12 mouse cellular contexts compared by ENCODE assay signal in genomic region chr9:110895994-110896393, GRCm38 (mm10). TPM values are rescaled to one million over a fixed set of nuclear protein-coding genes. Genes with fewer than 3 reads are reported as not detected.
A peak's percentile ranks its signal among the peaks of the same experiment; 100 is the strongest.
DNase-seq lines count a peak whose midpoint lies in the region; ATAC-seq and TF ChIP-seq lines count a peak whose summit lies in the region.
"Had no signal": no experiment of that assay in that cellular context is flagged by ENCODE, and none has a peak within 500 bp of the region (broad histone marks: within the 10 kb centered on the region; RNA-seq: fewer than 3 reads in every experiment).

No protein-coding gene starts in this region.

- no peaks in the 10 kb centered on the region for H3K36me3 ChIP-seq in heart, embryonic 15.5 days
- peaks cover 9% of the 10 kb centered on the region; the same call in 1 of the 2 replicates for H3K36me3 ChIP-seq in thymus, adult 2 months (ENCODE audit: control insufficient read depth, insufficient read depth, low read length)
- H3K36me3 ChIP-seq in hindbrain, embryonic 15.5 days = no peaks in the 10 kb centered on the region
- no peaks in the 10 kb centered on the region for H3K36me3 ChIP-seq in neural tube, embryonic 15.5 days
- 0 out of 2 replicates have a peak, but pooled peaks cover 4% of the 10 kb centered on the region for H3K36me3 ChIP-seq in lung, postnatal 0 days (ENCODE audit: insufficient read depth, low read length)

- no peak for TF ChIP-seq POLR2A in thymus, adult 2 months (IDR thresholded peaks at IDR 0.05; ENCODE audit: control insufficient read depth, extremely low read depth, insufficient read depth, low read length, poor library complexity)

- ATAC-seq in heart, embryonic 15.5 days (replicated peaks; ENCODE audit: insufficient number of reproducible peaks, insufficient read depth, low FRiP score, low read depth) = no peak
- ATAC-seq in hindbrain, embryonic 15.5 days (ENCODE audit: low FRiP score, low read depth) = no peak
- ATAC-seq in neural tube, embryonic 15.5 days (ENCODE audit: low FRiP score) = peak; percentile 68; the same call in 1 of the 2 replicates
- no peak for ATAC-seq in lung, postnatal 0 days

- peaks cover 12% of the 10 kb centered on the region for H3K4me1 ChIP-seq in heart, embryonic 15.5 days (replicated peaks)
- peaks cover 87% of the 10 kb centered on the region for H3K4me1 ChIP-seq in thymus, adult 2 months (replicated peaks; ENCODE audit: control insufficient read depth, insufficient read depth, low read length)
- 0 out of 2 replicates have a peak, but pooled peaks cover 8% of the 10 kb centered on the region for H3K4me1 ChIP-seq in hindbrain, embryonic 15.5 days (replicated peaks)
- H3K4me1 ChIP-seq in neural tube, embryonic 15.5 days = peaks cover 12% of the 10 kb centered on the region
- no peaks in the 10 kb centered on the region; the same call in 1 of the 2 replicates for H3K4me1 ChIP-seq in lung, postnatal 0 days (ENCODE audit: insufficient read depth, low read depth, low read length)

- intact Hi-C loops in heart, postnatal 25 days (cut with DNase I) = no loop called here

- H3K4me2 ChIP-seq in heart, embryonic 15.5 days = peak overlapping the region; percentile 10; the same call in 1 of the 2 replicates
- H3K4me2 ChIP-seq in hindbrain, embryonic 15.5 days = 0 out of 2 replicates have a peak overlapping the region, but pooled peaks have one; percentile 9
- H3K4me2 ChIP-seq in neural tube, embryonic 15.5 days = peak overlapping the region; percentile 39
- H3K4me2 ChIP-seq in lung, postnatal 0 days (replicated peaks; ENCODE audit: low read depth, low read length) = no peak overlapping the region

- 28% methylated on average over 7 of the region's 7 CpGs for WGBS in heart, embryonic 15.5 days
- WGBS in thymus, adult 2 months = 52% methylated on average over 7 of the region's 7 CpGs
- 19% methylated on average over 7 of the region's 7 CpGs for WGBS in hindbrain, embryonic 15.5 days
- 10% methylated on average over 7 of the region's 7 CpGs for WGBS in neural tube, embryonic 15.5 days
- 40% methylated on average over 7 of the region's 7 CpGs for WGBS in lung, postnatal 0 days

- H3K9ac ChIP-seq in heart, embryonic 15.5 days = no peak overlapping the region
- H3K9ac ChIP-seq in hindbrain, embryonic 15.5 days = no peak overlapping the region
- H3K9ac ChIP-seq in neural tube, embryonic 15.5 days (replicated peaks) = no peak overlapping the region
- no peak overlapping the region for H3K9ac ChIP-seq in lung, postnatal 0 days (replicated peaks; ENCODE audit: low read depth)

- no peaks in the 10 kb centered on the region for H3K9me3 ChIP-seq in heart, embryonic 15.5 days (replicated peaks)
- H3K9me3 ChIP-seq in hindbrain, embryonic 15.5 days = no peaks in the 10 kb centered on the region
- no peaks in the 10 kb centered on the region for H3K9me3 ChIP-seq in neural tube, embryonic 15.5 days (replicated peaks)
- H3K9me3 ChIP-seq in lung, postnatal 0 days (ENCODE audit: low read length) = no peaks in the 10 kb centered on the region

- no peak for TF ChIP-seq CTCF in thymus, adult 2 months (IDR thresholded peaks at IDR 0.05; ENCODE audit: borderline replicate concordance, control insufficient read depth, extremely low read depth, insufficient read depth, low read length, poor library complexity)
- no peak for TF ChIP-seq CTCF in lung, postnatal 0 days (IDR thresholded peaks at IDR 0.05)

- no peak for DNase-seq in heart, postnatal 25 days (ENCODE audit: low spot score)
- no peak for DNase-seq in thymus, adult 2 months
- no peak for DNase-seq in thymus, postnatal 0 days (ENCODE audit: low spot score)
- DNase-seq in MN1 (ENCODE audit: low spot score) = no peak
- no peak for DNase-seq in lung, postnatal 0 days (ENCODE audit: low spot score)
- DNase-seq: cerebellum, adult 11 months had no signal

- H3K27ac ChIP-seq in heart, embryonic 15.5 days = no peak overlapping the region
- H3K27ac ChIP-seq in thymus, adult 2 months (ENCODE audit: control insufficient read depth, insufficient read depth, low read length) = peak overlapping the region; percentile 96
- no peak overlapping the region for H3K27ac ChIP-seq in hindbrain, embryonic 15.5 days (replicated peaks)
- no peak overlapping the region for H3K27ac ChIP-seq in neural tube, embryonic 15.5 days (replicated peaks)
- H3K27ac ChIP-seq in lung, postnatal 0 days (ENCODE audit: low read length) = no peak overlapping the region

- no peaks in the 10 kb centered on the region; the same call in 1 of the 2 replicates for H3K27me3 ChIP-seq in heart, embryonic 15.5 days
- no peaks in the 10 kb centered on the region for H3K27me3 ChIP-seq in thymus, adult 2 months (ENCODE audit: control insufficient read depth, insufficient read depth, low read length)
- no peaks in the 10 kb centered on the region for H3K27me3 ChIP-seq in hindbrain, embryonic 15.5 days
- H3K27me3 ChIP-seq in neural tube, embryonic 15.5 days (replicated peaks) = no peaks in the 10 kb centered on the region
- no peaks in the 10 kb centered on the region for H3K27me3 ChIP-seq in lung, postnatal 0 days (replicated peaks; ENCODE audit: insufficient read depth, low read length)

- TF ChIP-seq EP300 in lung, postnatal 0 days (IDR thresholded peaks at IDR 0.05) = no peak

- H3K4me3 ChIP-seq in heart, embryonic 15.5 days = no peak overlapping the region
- peak overlapping the region; percentile 22 for H3K4me3 ChIP-seq in thymus, adult 2 months (ENCODE audit: control insufficient read depth, insufficient read depth, low read length)
- no peak overlapping the region for H3K4me3 ChIP-seq in hindbrain, embryonic 15.5 days
- H3K4me3 ChIP-seq in neural tube, embryonic 15.5 days (replicated peaks) = no peak overlapping the region
- H3K4me3 ChIP-seq in lung, postnatal 0 days (ENCODE audit: low read depth, low read length) = no peak overlapping the region

RNA-seq across cellular contexts. Expression of gene Tmie, which starts 16.1 kb away (rescaled TPM):
- polyA plus RNA-seq in heart, embryonic 15.5 days (2015; fragmentation: Nextera tagmentation; extraction: Ambion mirVana) = 0.74 and 1.2 TPM in 2 replicates
- total RNA-seq in heart, postnatal 25 days (2021) = 1 to 10 TPM; 1.2 to 1.3 TPM
- polyA plus RNA-seq in thymus, adult 2 months (2012; rRNA removed) = 11.3 and 12.3 TPM in 2 replicates
- polyA plus RNA-seq in thymus, postnatal 0 days (2015; fragmentation: Nextera tagmentation; extraction: Ambion mirVana) = 6.2 and 7.1 TPM in 2 replicates
- 4.2 and 4.7 TPM in 2 replicates for polyA plus RNA-seq in hindbrain, embryonic 15.5 days (2015; fragmentation: Nextera tagmentation; extraction: Ambion mirVana)
- polyA plus RNA-seq in neural tube, embryonic 15.5 days (2015; fragmentation: Nextera tagmentation; extraction: Ambion mirVana) = 5.9 and 7.2 TPM in 2 replicates
- 3.6 and 4.0 TPM in 2 replicates for polyA plus RNA-seq in lung, postnatal 0 days (2015; fragmentation: Nextera tagmentation; extraction: Ambion mirVana)
- total RNA-seq: granulocyte monocyte progenitor cell, adult 5-6 weeks had no signal

RNA-seq across cellular contexts. Expression of gene Als2cl, which starts 16.3 kb away (rescaled TPM):
- polyA plus RNA-seq in heart, embryonic 15.5 days (2015; fragmentation: Nextera tagmentation; extraction: Ambion mirVana) = 1.7 and 3.2 TPM in 2 replicates
- 10 to 100 TPM in 1 of 2 experiments, 1 to 10 TPM in 1; 9.7 to 15.0 TPM for total RNA-seq in heart, postnatal 25 days (2021)
- 142 and 145 TPM in 2 replicates for polyA plus RNA-seq in thymus, adult 2 months (2012; rRNA removed)
- polyA plus RNA-seq in thymus, postnatal 0 days (2015; fragmentation: Nextera tagmentation; extraction: Ambion mirVana) = 3.7 and 4.9 TPM in 2 replicates
- polyA plus RNA-seq in hindbrain, embryonic 15.5 days (2015; fragmentation: Nextera tagmentation; extraction: Ambion mirVana) = 2.2 and 3.1 TPM in 2 replicates
- polyA plus RNA-seq in neural tube, embryonic 15.5 days (2015; fragmentation: Nextera tagmentation; extraction: Ambion mirVana) = 3.2 TPM in 2 replicates
- 13.5 and 14.4 TPM in 2 replicates for polyA plus RNA-seq in lung, postnatal 0 days (2015; fragmentation: Nextera tagmentation; extraction: Ambion mirVana)
- total RNA-seq: granulocyte monocyte progenitor cell, adult 5-6 weeks had no signal

RNA-seq across cellular contexts. Expression of gene Fam240a, which starts 20.7 kb away (rescaled TPM):
- polyA plus RNA-seq in heart, embryonic 15.5 days (2015; fragmentation: Nextera tagmentation; extraction: Ambion mirVana) = not detected in 2 replicates
- not detected for total RNA-seq in heart, postnatal 25 days (2021)
- 0.74 and 1.7 TPM in 2 replicates for polyA plus RNA-seq in thymus, adult 2 months (2012; rRNA removed)
- polyA plus RNA-seq in thymus, postnatal 0 days (2015; fragmentation: Nextera tagmentation; extraction: Ambion mirVana) = 0.67 and 0.82 TPM in 2 replicates
- not detected in 2 replicates for polyA plus RNA-seq in hindbrain, embryonic 15.5 days (2015; fragmentation: Nextera tagmentation; extraction: Ambion mirVana)
- polyA plus RNA-seq in neural tube, embryonic 15.5 days (2015; fragmentation: Nextera tagmentation; extraction: Ambion mirVana) = not detected in 2 replicates
- polyA plus RNA-seq in lung, postnatal 0 days (2015; fragmentation: Nextera tagmentation; extraction: Ambion mirVana) = not detected in 2 replicates
- total RNA-seq: granulocyte monocyte progenitor cell, adult 5-6 weeks had no signal
- polyA plus RNA-seq: lung, embryonic 16.5 days had no signal

RNA-seq across cellular contexts. Expression of gene Prss50, which starts 38.2 kb away (rescaled TPM):
- 0.37 TPM in 1 of 2 replicates, not detected in the other for polyA plus RNA-seq in heart, embryonic 15.5 days (2015; fragmentation: Nextera tagmentation; extraction: Ambion mirVana)
- not detected for total RNA-seq in heart, postnatal 25 days (2021)
- 0.19 and 0.22 TPM in 2 replicates for polyA plus RNA-seq in thymus, adult 2 months (2012; rRNA removed)
- polyA plus RNA-seq in thymus, postnatal 0 days (2015; fragmentation: Nextera tagmentation; extraction: Ambion mirVana) = 0.14 and 0.18 TPM in 2 replicates
- polyA plus RNA-seq in hindbrain, embryonic 15.5 days (2015; fragmentation: Nextera tagmentation; extraction: Ambion mirVana) = 0.36 and 0.41 TPM in 2 replicates
- 0.59 and 0.75 TPM in 2 replicates for polyA plus RNA-seq in neural tube, embryonic 15.5 days (2015; fragmentation: Nextera tagmentation; extraction: Ambion mirVana)
- 0.14 and 0.20 TPM in 2 replicates for polyA plus RNA-seq in lung, postnatal 0 days (2015; fragmentation: Nextera tagmentation; extraction: Ambion mirVana)
- total RNA-seq: granulocyte monocyte progenitor cell, adult 5-6 weeks had no signal
- polyA plus RNA-seq: CD4-positive, CD25-positive, alpha-beta regulatory T cell, adult 4 months; lung, embryonic 16.5 days had no signal

RNA-seq across cellular contexts. Expression of gene Tdgf1, which starts 50.0 kb away (rescaled TPM):
- not detected in 2 replicates for polyA plus RNA-seq in heart, embryonic 15.5 days (2015; fragmentation: Nextera tagmentation; extraction: Ambion mirVana)
- total RNA-seq in heart, postnatal 25 days (2021) = not detected
- polyA plus RNA-seq in thymus, adult 2 months (2012; rRNA removed) = 0.47 and 0.66 TPM in 2 replicates
- 0.52 and 0.69 TPM in 2 replicates for polyA plus RNA-seq in thymus, postnatal 0 days (2015; fragmentation: Nextera tagmentation; extraction: Ambion mirVana)
- 0.22 and 0.37 TPM in 2 replicates for polyA plus RNA-seq in hindbrain, embryonic 15.5 days (2015; fragmentation: Nextera tagmentation; extraction: Ambion mirVana)
- polyA plus RNA-seq in neural tube, embryonic 15.5 days (2015; fragmentation: Nextera tagmentation; extraction: Ambion mirVana) = 0.28 and 0.45 TPM in 2 replicates
- 0.19 and 0.20 TPM in 2 replicates for polyA plus RNA-seq in lung, postnatal 0 days (2015; fragmentation: Nextera tagmentation; extraction: Ambion mirVana)
- total RNA-seq: granulocyte monocyte progenitor cell, adult 5-6 weeks had no signal
- polyA plus RNA-seq: lung, embryonic 16.5 days had no signal
